Mouse (Mus musculus): ENCODE data around the gene Ddx50. TPM values are rescaled to one million over a fixed set of nuclear protein-coding genes. Genes with fewer than 3 reads are reported as not detected.

Ddx50 gene
- 10 to 100 TPM; 51.3 to 60.4 TPM for total RNA-seq (2023)

DNA sequence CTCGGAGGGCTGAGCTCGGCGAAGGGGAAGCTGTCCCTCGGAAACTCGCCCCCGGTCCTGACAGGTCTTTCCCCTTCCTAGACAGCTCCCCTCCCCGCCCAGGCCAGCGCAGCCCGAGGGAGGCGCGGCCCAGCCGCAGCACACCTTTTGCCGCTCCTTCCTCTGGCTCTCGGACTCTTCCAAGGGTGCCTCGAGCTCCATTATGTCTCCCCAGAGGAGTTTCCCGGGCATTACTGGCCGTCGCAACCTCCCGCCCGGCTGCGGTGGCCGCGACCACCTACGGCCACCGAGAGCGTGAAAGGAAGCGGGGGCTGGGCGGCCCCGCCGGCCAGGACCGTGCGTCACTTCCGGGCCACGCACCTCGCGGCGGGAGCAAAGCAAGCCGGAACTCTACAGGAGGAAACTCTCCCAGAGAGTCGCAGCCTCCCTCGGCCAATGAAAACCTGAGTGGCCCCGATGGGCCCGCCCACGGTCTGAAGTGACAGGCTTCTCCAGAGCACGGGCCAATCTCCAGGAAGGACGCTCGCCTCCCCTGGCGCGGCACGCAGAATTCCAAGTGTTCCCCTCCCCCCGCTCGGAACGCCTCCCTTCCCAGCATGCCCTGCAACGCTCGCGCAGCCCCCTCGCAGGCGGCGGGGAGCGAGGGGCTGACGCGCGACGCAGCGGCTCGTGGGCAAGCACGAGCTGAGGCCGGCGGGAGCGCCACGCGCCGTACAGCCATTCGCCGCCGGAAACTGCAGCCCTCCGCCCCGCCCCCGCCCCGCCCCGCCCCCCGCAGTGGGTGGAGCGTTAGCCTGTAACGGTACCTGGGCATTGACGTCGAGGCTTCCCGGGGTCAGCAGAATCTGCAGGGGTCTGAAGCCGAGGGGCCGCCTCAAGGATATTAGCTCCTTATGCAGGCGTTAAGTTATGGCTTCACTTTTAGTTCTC lies at the start of gene Ddx50:
TSS of gene Ddx50 (minus strand) at position 338 of the 930 bp plus-strand sequence.

DNA sequence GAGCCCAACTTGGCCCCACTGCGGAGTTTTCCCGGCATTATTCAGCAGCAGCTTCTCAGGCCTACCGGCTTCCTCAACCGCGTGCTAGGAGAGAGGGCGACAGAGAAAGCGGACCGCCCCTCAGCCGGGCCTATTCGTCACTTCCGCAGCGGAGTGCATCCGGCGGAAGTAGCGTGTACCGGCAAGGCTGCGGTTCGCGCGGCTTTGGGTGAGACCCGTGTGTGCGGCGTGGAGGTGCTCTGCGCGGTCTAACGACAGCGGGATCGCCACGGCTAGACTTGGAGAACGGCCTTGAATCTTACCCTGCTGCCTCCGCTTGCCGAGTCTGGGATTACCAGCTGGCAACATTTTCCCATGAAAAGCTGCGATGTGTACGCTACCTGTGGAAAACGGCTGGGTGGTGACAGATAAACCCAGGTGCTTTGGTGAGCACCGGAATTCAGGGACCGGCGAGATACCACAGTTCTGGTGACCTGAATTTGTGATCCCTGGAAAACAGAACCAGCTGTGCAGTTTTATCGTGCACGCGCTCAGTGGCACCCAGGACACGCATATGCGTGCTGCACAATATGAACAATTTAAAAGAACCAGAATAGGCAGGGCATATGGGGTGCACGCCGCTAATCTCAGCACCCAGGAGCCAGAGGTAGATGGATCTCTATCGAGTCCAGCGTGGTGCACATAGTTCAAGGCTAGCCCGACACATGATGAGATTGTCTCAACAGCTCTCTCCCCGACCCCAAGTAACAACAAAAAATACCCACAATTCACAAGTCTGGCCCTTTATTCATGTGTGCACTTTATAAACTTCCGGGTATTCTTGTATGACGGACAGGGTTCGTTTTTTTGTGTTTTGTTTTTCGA lies 48.6 kb downstream of the Ddx50 start, which contains the start of gene Ddx21:
TSS of gene Ddx21 (minus strand) at position 105 of the 864 bp plus-strand sequence.

DNA sequence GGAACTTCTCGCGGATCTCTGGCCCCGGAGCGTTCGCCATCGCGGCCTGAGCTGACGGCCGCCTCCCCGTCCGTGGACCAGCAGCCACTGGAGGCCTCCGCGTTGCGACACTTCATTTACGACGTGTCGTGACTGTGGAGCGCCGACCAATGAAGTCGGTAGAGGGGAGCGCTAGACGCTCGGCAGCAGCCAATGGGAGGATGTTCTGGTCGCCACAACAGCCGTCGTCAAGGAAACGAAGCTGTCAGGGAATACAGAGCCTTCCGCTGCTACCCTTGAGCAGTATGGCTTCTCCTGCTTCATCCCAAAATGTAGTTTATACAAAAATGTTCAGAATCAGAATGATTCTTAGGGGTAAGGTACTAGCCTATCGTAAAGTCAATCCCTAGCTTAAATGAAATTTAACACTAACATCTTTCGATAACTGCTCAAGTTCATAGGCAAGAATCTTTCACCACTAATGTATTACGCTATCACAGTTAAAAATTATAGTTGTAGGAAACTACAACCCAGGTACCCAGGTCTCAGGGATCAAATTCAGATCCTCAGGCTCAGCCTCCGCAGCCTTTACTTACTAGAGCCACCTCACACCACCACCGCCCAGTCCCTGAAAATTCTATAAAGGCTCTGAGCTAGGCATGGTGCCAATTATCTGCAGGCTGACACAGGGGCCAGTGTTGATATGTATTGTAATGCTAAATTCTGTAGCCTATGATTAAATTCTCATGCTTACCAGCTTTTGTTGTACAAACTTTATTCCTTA lies 72.5 kb downstream of the Ddx50 start, which contains the start of gene Kif1bp:
TSS of gene Kif1bp (minus strand) at position 120 of the 763 bp plus-strand sequence.

Other genes with a start within 250 kb of the Ddx50 start
- gene Hkdc1, start 228.7 kb downstream of the Ddx50 start, total RNA-seq (2023) = not detected
- under 1 TPM in 1 of 2 experiments, not detected in 1; 0.26 TPM for gene 4930507D05Rik, start 201.7 kb downstream of the Ddx50 start, total RNA-seq (2023)
- gene Supv3l1, start 201.5 kb downstream of the Ddx50 start, total RNA-seq (2023) = 10 to 100 TPM; 10.5 to 13.2 TPM
- 10 to 100 TPM; 46.3 to 55.1 TPM for gene Vps26a, start 164.4 kb downstream of the Ddx50 start, total RNA-seq (2023)
- gene Srgn, start 123.8 kb downstream of the Ddx50 start, total RNA-seq (2023) = 1,000 to 10,000 TPM; 1,084 to 1,105 TPM
- gene Kif1bp, start 72.8 kb downstream of the Ddx50 start, total RNA-seq (2023) = 10 to 100 TPM; 20.7 to 21.6 TPM
- 10 to 100 TPM; 40.7 to 41.9 TPM for gene Ddx21, start 48.9 kb downstream of the Ddx50 start, total RNA-seq (2023)
- gene Stox1, start 74.9 kb upstream of the Ddx50 start, total RNA-seq (2023) = not detected
- 10 to 100 TPM; 67.9 to 70.1 TPM for gene Ccar1, start 141.1 kb upstream of the Ddx50 start, total RNA-seq (2023)